Mouse (Mus musculus): Measurements from ENCODE around the gene Birc6. TPM values are rescaled to one million over a fixed set of nuclear protein-coding genes. Genes with fewer than 3 reads are reported as not detected.

Birc6 gene
- polyA plus RNA-seq, 1 experiment from 2014 or later, result 72.8 TPM

DNA sequence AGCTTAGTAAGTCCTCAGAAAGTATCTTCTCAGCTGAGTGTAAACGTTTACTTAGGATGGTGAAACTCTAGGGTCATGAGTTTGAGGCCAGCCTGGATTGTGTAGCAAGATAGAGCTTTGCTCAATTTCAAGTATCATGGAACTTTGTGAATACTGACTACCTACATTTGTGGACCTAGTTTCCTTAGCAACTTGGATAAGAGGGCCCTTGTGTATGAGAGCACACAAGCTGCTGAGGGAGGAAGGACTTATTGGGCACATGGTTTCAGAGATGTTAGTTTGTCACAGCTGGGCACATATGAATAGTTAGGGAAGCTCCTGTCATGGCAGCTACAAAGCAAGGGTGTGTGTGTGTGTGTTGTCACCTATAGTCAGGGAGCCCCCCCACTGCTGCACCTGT lies 52.6 kb downstream of the Birc6 start:
- WGBS, result 78% methylated on average over 1 of the region's 1 CpGs
- no peaks in the 10 kb centered on the region for H3K9me3 ChIP-seq (ENCODE audit: control insufficient read depth, low read length)
- no peak overlapping the region for H3K4me2 ChIP-seq
- ATAC-seq (replicated peaks; ENCODE audit: low FRiP score) (no peak), DNase-seq (ENCODE audit: low spot score) (no peak)
- no peak overlapping the region for H3K27ac ChIP-seq (ENCODE audit: low read depth, low read length)
- H3K4me3 ChIP-seq (ENCODE audit: low read depth, low read length), result no peak overlapping the region
- peaks cover 9% of the 10 kb centered on the region; the same call in 1 of the 2 replicates for H3K36me3 ChIP-seq (ENCODE audit: control insufficient read depth, insufficient read depth, low read length)
- no peak overlapping the region for H3K9ac ChIP-seq (ENCODE audit: low read depth, low read length)
- no peaks in the 10 kb centered on the region for H3K27me3 ChIP-seq (replicated peaks; ENCODE audit: control insufficient read depth, insufficient read depth, low read length)
- H3K4me1 ChIP-seq (replicated peaks; ENCODE audit: control insufficient read depth, insufficient read depth, low read length), result no peaks in the 10 kb centered on the region

DNA sequence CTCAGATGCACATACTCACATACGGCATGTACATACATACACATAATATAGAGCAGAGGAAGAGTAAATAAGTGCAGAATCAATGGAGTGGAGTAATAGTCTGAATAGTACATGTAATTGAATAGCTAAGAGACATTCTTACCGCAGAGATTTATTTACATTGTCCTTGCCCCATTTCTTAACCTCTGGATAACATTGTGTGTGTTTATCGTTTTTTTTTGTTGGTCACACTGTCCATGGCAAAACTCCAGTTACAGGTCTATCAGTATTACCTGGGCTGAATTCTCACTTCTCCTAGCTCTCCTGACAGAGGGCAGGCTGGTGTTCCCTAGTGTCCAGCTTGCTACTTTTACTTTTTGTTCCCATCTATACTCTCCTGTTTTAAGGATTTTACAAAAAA lies 58.7 kb downstream of the Birc6 start:
- Histone ChIP-seq H3K27me3 (replicated peaks; ENCODE audit: control insufficient read depth, insufficient read depth, low read length) (no peaks in the 10 kb centered on the region), H3K4me2 (no peak overlapping the region), H3K4me3 (ENCODE audit: low read depth, low read length) (no peak overlapping the region), H3K4me1 (replicated peaks; ENCODE audit: control insufficient read depth, insufficient read depth, low read length) (no peaks in the 10 kb centered on the region), H3K9me3 (ENCODE audit: control insufficient read depth, low read length) (no peaks in the 10 kb centered on the region), H3K36me3 (ENCODE audit: control insufficient read depth, insufficient read depth, low read length) (peaks cover 4% of the 10 kb centered on the region), H3K9ac (ENCODE audit: low read depth, low read length) (no peak overlapping the region), H3K27ac (ENCODE audit: low read depth, low read length) (no peak overlapping the region)
- no peak for DNase-seq (ENCODE audit: low spot score)
- no peak for ATAC-seq (replicated peaks; ENCODE audit: low FRiP score)
- 90% methylated on average over 3 of the region's 3 CpGs for WGBS

DNA sequence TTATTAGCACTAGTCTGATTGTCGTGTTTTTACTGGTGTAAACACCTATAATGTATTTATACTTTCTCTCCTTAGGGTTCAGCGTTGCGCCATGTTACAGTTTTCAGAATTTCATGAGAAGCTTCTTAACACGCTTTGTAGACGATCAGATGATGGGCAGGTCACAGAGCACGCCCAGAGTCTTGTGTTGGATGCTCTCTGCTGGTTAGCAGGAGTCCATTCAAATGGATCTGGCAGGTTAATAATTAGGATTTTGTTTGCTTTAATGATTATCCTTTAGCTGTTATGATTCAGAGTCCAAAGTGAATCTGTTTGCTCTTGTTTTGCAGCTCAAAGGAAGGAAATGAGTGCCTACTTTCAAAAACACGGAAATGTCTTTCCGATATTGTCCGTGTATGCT lies 70.8 kb downstream of the Birc6 start:
- Histone ChIP-seq H3K4me2 (no peak overlapping the region), H3K27me3 (replicated peaks; ENCODE audit: control insufficient read depth, insufficient read depth, low read length) (no peaks in the 10 kb centered on the region), H3K36me3 (ENCODE audit: control insufficient read depth, insufficient read depth, low read length) (peaks cover 25% of the 10 kb centered on the region), H3K9me3 (ENCODE audit: control insufficient read depth, low read length) (no peaks in the 10 kb centered on the region), H3K27ac (ENCODE audit: low read depth, low read length) (no peak overlapping the region), H3K9ac (ENCODE audit: low read depth, low read length) (no peak overlapping the region), H3K4me3 (ENCODE audit: low read depth, low read length) (no peak overlapping the region), H3K4me1 (replicated peaks; ENCODE audit: control insufficient read depth, insufficient read depth, low read length) (no peaks in the 10 kb centered on the region)
- ATAC-seq (replicated peaks; ENCODE audit: low FRiP score) (no peak), DNase-seq (ENCODE audit: low spot score) (no peak)
- WGBS, result 87% methylated on average over 9 of the region's 9 CpGs

DNA sequence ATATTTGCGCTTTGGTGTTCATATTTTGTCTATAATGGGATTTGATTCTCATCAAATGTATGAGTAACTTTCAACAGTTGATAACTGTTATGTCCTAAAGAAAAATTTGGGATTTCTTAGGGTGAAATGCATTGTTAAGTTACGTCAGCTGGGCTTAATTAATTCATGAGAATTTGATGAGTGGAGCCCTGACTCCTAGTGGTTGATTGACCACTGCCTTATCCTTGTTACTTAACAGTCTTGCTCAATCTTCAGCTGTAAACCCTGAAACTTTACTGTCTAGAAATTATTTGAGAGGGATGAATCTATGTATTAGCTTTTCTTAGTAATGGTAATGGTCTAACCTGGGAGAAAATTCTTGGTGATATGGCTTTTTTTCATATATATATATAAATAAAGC lies 71.3 kb downstream of the Birc6 start:
- no peak overlapping the region for H3K4me2 ChIP-seq
- no peak overlapping the region for H3K27ac ChIP-seq (ENCODE audit: low read depth, low read length)

DNA sequence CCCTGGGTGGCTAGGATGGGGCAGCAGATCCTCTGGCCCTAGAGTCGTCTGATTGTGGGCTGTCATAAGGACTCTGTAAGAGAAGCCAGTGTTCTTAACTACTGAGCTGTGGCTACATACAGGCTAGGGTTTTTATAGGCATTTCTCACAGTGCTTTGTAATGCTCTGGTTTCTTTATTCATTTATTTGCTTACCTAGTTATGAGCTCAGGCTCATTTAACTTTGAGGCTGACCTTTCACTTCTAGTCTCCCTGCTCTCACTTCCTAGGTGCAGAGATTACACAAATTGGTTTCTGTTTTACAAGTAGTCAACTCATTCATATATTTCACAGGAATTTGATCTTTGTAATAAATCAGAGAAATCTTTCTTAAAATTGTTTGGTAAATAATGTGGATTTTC lies 73.1 kb downstream of the Birc6 start:
- no peak for ATAC-seq (replicated peaks; ENCODE audit: low FRiP score)
- Histone ChIP-seq H3K4me2 (no peak overlapping the region), H3K9ac (ENCODE audit: low read depth, low read length) (no peak overlapping the region), H3K36me3 (ENCODE audit: control insufficient read depth, insufficient read depth, low read length) (peaks cover 24% of the 10 kb centered on the region), H3K27me3 (replicated peaks; ENCODE audit: control insufficient read depth, insufficient read depth, low read length) (no peaks in the 10 kb centered on the region), H3K27ac (ENCODE audit: low read depth, low read length) (no peak overlapping the region), H3K4me1 (replicated peaks; ENCODE audit: control insufficient read depth, insufficient read depth, low read length) (no peaks in the 10 kb centered on the region), H3K9me3 (ENCODE audit: control insufficient read depth, low read length) (no peaks in the 10 kb centered on the region), H3K4me3 (ENCODE audit: low read depth, low read length) (no peak overlapping the region)
- WGBS, result 80% methylated on average over 1 of the region's 1 CpGs
- DNase-seq (ENCODE audit: low spot score), result no peak

More for the DNA sequence above, 71.3 kb downstream of the Birc6 start:
- Histone ChIP-seq H3K27me3 (replicated peaks; ENCODE audit: control insufficient read depth, insufficient read depth, low read length) (no peaks in the 10 kb centered on the region), H3K36me3 (ENCODE audit: control insufficient read depth, insufficient read depth, low read length) (peaks cover 25% of the 10 kb centered on the region), H3K4me1 (replicated peaks; ENCODE audit: control insufficient read depth, insufficient read depth, low read length) (no peaks in the 10 kb centered on the region), H3K9ac (ENCODE audit: low read depth, low read length) (no peak overlapping the region), H3K9me3 (ENCODE audit: control insufficient read depth, low read length) (no peaks in the 10 kb centered on the region), H3K4me3 (ENCODE audit: low read depth, low read length) (no peak overlapping the region)
- 94% methylated on average over 2 of the region's 2 CpGs for WGBS
- ATAC-seq (replicated peaks; ENCODE audit: low FRiP score), result no peak
- DNase-seq (ENCODE audit: low spot score), result no peak

- DNase-seq (ENCODE audit: low spot score) (no peak), ATAC-seq (replicated peaks; ENCODE audit: low FRiP score) (no peak)
- Histone ChIP-seq H3K27me3 (replicated peaks; ENCODE audit: control insufficient read depth, insufficient read depth, low read length) (no peaks in the 10 kb centered on the region), H3K36me3 (ENCODE audit: control insufficient read depth, insufficient read depth, low read length) (peaks cover 19% of the 10 kb centered on the region; the same call in 1 of the 2 replicates), H3K4me3 (ENCODE audit: low read depth, low read length) (no peak overlapping the region), H3K9ac (ENCODE audit: low read depth, low read length) (no peak overlapping the region), H3K27ac (ENCODE audit: low read depth, low read length) (no peak overlapping the region), H3K4me2 (no peak overlapping the region), H3K9me3 (ENCODE audit: control insufficient read depth, low read length) (no peaks in the 10 kb centered on the region), H3K4me1 (replicated peaks; ENCODE audit: control insufficient read depth, insufficient read depth, low read length) (no peaks in the 10 kb centered on the region)
- 88% methylated on average over 3 of the region's 3 CpGs for WGBS
Observed at GRCm38 (mm10) chr17:74630798-74631197, 102.7 kb downstream of the Birc6 start.

GRCm38 (mm10) chr17:74642445-74642844 lies 114.3 kb downstream of the Birc6 start:
- H3K9ac ChIP-seq (ENCODE audit: low read depth, low read length), result no peak overlapping the region
- no peaks in the 10 kb centered on the region for H3K27me3 ChIP-seq (replicated peaks; ENCODE audit: control insufficient read depth, insufficient read depth, low read length)
- H3K27ac ChIP-seq (ENCODE audit: low read depth, low read length), result no peak overlapping the region
- no peak for ATAC-seq (replicated peaks; ENCODE audit: low FRiP score)
- H3K4me1 ChIP-seq (replicated peaks; ENCODE audit: control insufficient read depth, insufficient read depth, low read length), result no peaks in the 10 kb centered on the region
- H3K4me3 ChIP-seq (ENCODE audit: low read depth, low read length), result no peak overlapping the region
- no peaks in the 10 kb centered on the region for H3K9me3 ChIP-seq (ENCODE audit: control insufficient read depth, low read length)
- H3K4me2 ChIP-seq, result no peak overlapping the region
- peaks cover 27% of the 10 kb centered on the region for H3K36me3 ChIP-seq (ENCODE audit: control insufficient read depth, insufficient read depth, low read length)
- DNase-seq (ENCODE audit: low spot score), result no peak

GRCm38 (mm10) chr17:74658362-74658761 lies 130.3 kb downstream of the Birc6 start:
- Histone ChIP-seq H3K4me3 (ENCODE audit: low read depth, low read length) (no peak overlapping the region), H3K9me3 (ENCODE audit: control insufficient read depth, low read length) (no peaks in the 10 kb centered on the region), H3K27ac (ENCODE audit: low read depth, low read length) (no peak overlapping the region), H3K36me3 (ENCODE audit: control insufficient read depth, insufficient read depth, low read length) (peaks cover 31% of the 10 kb centered on the region), H3K9ac (ENCODE audit: low read depth, low read length) (no peak overlapping the region), H3K4me2 (no peak overlapping the region), H3K4me1 (replicated peaks; ENCODE audit: control insufficient read depth, insufficient read depth, low read length) (no peaks in the 10 kb centered on the region), H3K27me3 (replicated peaks; ENCODE audit: control insufficient read depth, insufficient read depth, low read length) (no peaks in the 10 kb centered on the region)
- WGBS, result 94% methylated on average over 3 of the region's 3 CpGs
- ATAC-seq (replicated peaks; ENCODE audit: low FRiP score), result no peak
- no peak for DNase-seq (ENCODE audit: low spot score)

DNA sequence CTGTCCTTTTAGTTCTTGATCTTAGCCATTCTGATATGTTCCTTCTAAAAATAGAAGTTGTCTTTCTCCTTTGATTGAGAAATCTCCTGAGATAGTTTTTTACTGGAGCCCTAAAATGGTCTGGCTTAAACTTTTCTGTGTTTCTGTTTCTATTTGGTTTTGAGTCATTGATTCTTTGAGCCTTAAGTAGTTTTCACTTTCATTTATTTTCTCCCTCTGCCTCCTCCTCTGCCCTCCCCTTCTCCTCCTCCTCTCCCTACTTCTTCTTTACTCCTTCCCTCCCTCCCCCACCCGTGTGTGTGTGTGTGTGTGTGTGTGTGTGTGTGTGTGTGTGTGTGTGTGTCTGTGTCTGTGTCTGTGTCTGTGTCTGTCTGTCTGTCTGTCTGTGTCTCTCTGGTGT lies 139.9 kb downstream of the Birc6 start:
- ATAC-seq (replicated peaks; ENCODE audit: low FRiP score) (no peak), DNase-seq (ENCODE audit: low spot score) (no peak)
- Histone ChIP-seq H3K4me1 (replicated peaks; ENCODE audit: control insufficient read depth, insufficient read depth, low read length) (no peaks in the 10 kb centered on the region), H3K36me3 (ENCODE audit: control insufficient read depth, insufficient read depth, low read length) (peaks cover 27% of the 10 kb centered on the region), H3K27ac (ENCODE audit: low read depth, low read length) (no peak overlapping the region), H3K9me3 (ENCODE audit: control insufficient read depth, low read length) (no peaks in the 10 kb centered on the region), H3K27me3 (replicated peaks; ENCODE audit: control insufficient read depth, insufficient read depth, low read length) (no peaks in the 10 kb centered on the region), H3K4me3 (ENCODE audit: low read depth, low read length) (no peak overlapping the region), H3K9ac (ENCODE audit: low read depth, low read length) (no peak overlapping the region), H3K4me2 (no peak overlapping the region)
- no CpG with 5 or more reads among the region's 1 CpGs for WGBS
